Mouse (Mus musculus) lung, embryonic 15.5 days (tissue): ENCODE measurements around the gene Scamp2. TPM values are rescaled to one million over a fixed set of nuclear protein-coding genes. Genes with fewer than 3 reads are reported as not detected.

Source experiments
- ATAC-seq: fragments of 200-750 bp; cut with Nextera tagmentation; 2 replicates; pipeline ENCODE4 v1.8.0; 2017; ENCODE audit warnings: moderate number of reproducible peaks, borderline replicate concordance; ENCODE audit not compliant: low FRiP score, low TSS enrichment; ENCODE audit errors: extremely low read depth
- H3K27ac ChIP-seq: fragments of 300-500 bp; sonication (generic); 2 replicates; pipeline ENCODE4 v1.5.1; 2015; ENCODE audit warnings: moderate library complexity, mild to moderate bottlenecking, inconsistent platforms
- H3K27me3 ChIP-seq: fragments of 300-500 bp; sonication (generic); 2 replicates; pipeline ENCODE4 v1.6.1; 2015; ENCODE audit warnings: inconsistent platforms
- H3K36me3 ChIP-seq: fragments of 300-500 bp; sonication (generic); 2 replicates; pipeline ENCODE4 v1.6.1; 2015; ENCODE audit warnings: inconsistent platforms
- H3K4me1 ChIP-seq: fragments of 300-500 bp; sonication (generic); 2 replicates; pipeline ENCODE4 v1.6.1; 2015; ENCODE audit warnings: inconsistent platforms
- H3K4me2 ChIP-seq: fragments of 300-500 bp; sonication (generic); 2 replicates; pipeline ENCODE4 v1.6.1; 2015; ENCODE audit warnings: inconsistent platforms, mild to moderate bottlenecking, moderate library complexity
- H3K4me3 ChIP-seq: fragments of 300-500 bp; sonication (generic); 2 replicates; pipeline ENCODE4 v1.5.1; 2015; ENCODE audit warnings: mild to moderate bottlenecking, inconsistent platforms
- H3K9ac ChIP-seq: fragments of 300-500 bp; sonication (generic); 2 replicates; pipeline ENCODE4 v1.6.1; 2015; ENCODE audit warnings: inconsistent platforms
- H3K9me3 ChIP-seq: fragments of 300-500 bp; sonication (generic); 2 replicates; pipeline ENCODE4 v1.6.1; 2016; ENCODE audit warnings: inconsistent platforms
- WGBS: fragments of 180-500 bp; shearing (Covaris S2); methylation state at CpG from one replicate; pipeline ENCODE4 v1.1.7; 2015; 5-methylcytosine and 5-hydroxymethylcytosine counted together
- polyA plus RNA-seq: library from polyadenylated mRNA; unstranded; fragments of >200 nt; fragmentation: Nextera tagmentation; extraction: Ambion mirVana; gene quantifications from 2 replicates; pipeline ENCODE4 v1.2.1, GENCODE M21; 2015

The Scamp2 gene
- polyA plus RNA-seq, 1 experiment from 2014 or later = 60.9 TPM

DNA sequence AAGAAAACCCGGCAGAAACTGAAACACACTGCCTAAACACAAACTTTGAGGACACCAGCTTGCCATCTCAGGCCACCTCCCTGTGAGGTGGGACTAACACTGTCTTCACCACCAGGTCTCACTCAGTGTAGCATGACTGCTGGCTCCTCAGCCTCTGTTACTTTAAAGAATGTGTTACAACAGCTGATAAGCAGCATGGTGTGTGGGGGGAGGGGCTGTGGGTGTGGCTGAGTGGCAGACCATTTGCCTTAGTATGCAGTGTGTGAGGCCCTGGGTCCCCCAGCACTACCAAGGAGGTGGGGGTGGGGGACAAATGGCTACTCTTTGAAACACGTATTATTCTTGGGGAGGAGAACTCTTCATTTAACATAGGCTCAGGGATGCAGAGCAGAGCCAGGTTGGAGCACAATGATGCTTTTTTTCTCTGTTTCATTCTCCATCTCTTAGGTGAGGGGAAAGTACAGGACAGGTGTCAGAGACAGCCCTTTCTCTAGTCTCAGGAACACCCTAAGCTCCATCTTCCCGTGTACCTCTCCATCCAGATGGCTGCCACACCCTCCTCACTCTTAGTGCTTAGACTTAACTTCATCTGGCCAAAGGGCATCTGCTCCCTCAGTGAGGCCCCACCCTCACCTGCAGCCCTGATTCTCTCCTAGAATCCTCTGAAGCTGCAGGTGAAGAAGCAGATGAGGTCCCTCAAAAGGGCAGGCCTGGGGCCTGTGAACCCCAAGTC, 40.0 kb downstream of the Scamp2 start:
- WGBS = 2% methylated on average over 3 of the region's 3 CpGs
- H3K4me3 ChIP-seq = no peak overlapping the region
- H3K9me3 ChIP-seq = no peaks in the 10 kb centered on the region
- no peak overlapping the region for H3K4me2 ChIP-seq
- H3K27me3 ChIP-seq = peaks cover 3% of the 10 kb centered on the region; the same call in 1 of the 2 replicates
- peaks cover 7% of the 10 kb centered on the region for H3K4me1 ChIP-seq
- H3K27ac ChIP-seq = no peak overlapping the region
- H3K9ac ChIP-seq = no peak overlapping the region
- peak; percentile 31; the same call in 1 of the 2 replicates for ATAC-seq
- no peaks in the 10 kb centered on the region for H3K36me3 ChIP-seq

DNA sequence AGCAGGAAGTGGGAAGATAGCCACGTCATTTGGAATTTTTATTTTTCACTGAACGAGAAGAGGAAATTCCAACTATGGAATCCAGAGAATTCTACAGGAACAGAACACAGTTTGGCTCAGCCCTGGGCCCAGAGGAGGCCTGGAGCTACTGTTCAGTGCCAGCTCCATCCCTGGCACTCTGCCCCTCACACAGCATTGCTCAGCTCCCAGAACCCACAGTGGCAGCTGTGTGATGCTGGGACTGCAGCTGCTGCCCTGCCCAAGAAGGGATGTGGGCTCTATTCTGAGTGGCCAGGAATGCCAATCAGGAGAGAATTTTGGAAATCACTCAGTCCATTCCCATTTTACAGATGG, 40.6 kb downstream of the Scamp2 start:
- WGBS = 13% methylated on average over 2 of the region's 2 CpGs
- Histone ChIP-seq H3K4me1 (peaks cover 7% of the 10 kb centered on the region), H3K9ac (no peak overlapping the region), H3K27ac (no peak overlapping the region), H3K36me3 (no peaks in the 10 kb centered on the region), H3K4me2 (no peak overlapping the region), H3K9me3 (no peaks in the 10 kb centered on the region), H3K4me3 (no peak overlapping the region), H3K27me3 (peaks cover 8% of the 10 kb centered on the region; the same call in 1 of the 2 replicates)
- no peak for ATAC-seq

DNA sequence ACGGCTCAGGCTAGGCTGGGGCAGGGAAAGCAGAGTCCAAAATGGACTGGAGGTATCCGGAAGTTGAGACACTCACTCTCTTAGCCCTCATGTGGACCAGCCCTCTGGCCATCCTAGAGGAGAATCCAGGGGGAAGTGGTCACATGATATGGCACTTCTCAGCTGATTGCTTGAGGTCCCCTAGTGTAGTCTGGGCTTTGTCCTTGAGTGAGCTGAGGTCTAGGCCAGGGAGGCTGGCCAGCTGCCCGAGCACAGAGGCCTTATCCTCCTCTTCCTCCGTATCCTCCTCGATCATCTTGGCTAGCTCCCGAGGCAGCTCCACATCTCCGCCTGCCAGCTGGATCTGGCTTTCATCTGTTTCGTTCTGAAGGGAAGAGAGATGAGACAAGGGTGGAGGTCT, 41.4 kb downstream of the Scamp2 start:
- H3K27me3 ChIP-seq = peaks cover 13% of the 10 kb centered on the region; the same call in 1 of the 2 replicates
- no peak overlapping the region for H3K27ac ChIP-seq
- no peaks in the 10 kb centered on the region for H3K36me3 ChIP-seq
- no peaks in the 10 kb centered on the region for H3K9me3 ChIP-seq
- ATAC-seq = no peak
- H3K4me2 ChIP-seq = no peak overlapping the region
- H3K4me3 ChIP-seq = no peak overlapping the region
- 37% methylated on average over 8 of the region's 8 CpGs for WGBS
- H3K9ac ChIP-seq = no peak overlapping the region
- peaks cover 7% of the 10 kb centered on the region for H3K4me1 ChIP-seq

DNA sequence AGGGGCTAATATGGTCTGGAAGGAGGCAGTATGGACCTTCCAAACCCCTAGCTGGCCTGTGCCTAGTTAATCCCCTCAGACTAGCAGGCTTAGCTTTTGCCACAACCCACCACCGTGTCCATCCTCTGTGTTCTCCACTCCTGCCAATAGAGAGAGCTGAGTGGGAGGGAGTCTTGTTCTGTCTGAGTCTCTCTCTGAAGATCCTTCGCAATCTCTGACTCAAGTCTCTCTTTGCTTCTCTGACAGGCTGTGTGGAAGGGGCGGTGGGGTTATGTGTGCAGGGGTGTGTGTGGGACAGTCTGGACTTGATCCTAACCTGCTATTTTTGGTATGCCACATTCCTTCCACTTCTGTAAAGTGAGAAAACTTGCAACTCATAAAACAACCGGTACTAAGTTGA, 44.1 kb downstream of the Scamp2 start:
- no peak overlapping the region for H3K27ac ChIP-seq
- H3K27me3 ChIP-seq = peaks cover 13% of the 10 kb centered on the region; the same call in 1 of the 2 replicates
- no peak overlapping the region for H3K9ac ChIP-seq
- no peak for ATAC-seq
- H3K4me1 ChIP-seq = peaks cover 7% of the 10 kb centered on the region
- H3K4me2 ChIP-seq = no peak overlapping the region
- H3K4me3 ChIP-seq = no peak overlapping the region
- H3K9me3 ChIP-seq = no peaks in the 10 kb centered on the region
- H3K36me3 ChIP-seq = no peaks in the 10 kb centered on the region
- 65% methylated on average over 4 of the region's 4 CpGs for WGBS

DNA sequence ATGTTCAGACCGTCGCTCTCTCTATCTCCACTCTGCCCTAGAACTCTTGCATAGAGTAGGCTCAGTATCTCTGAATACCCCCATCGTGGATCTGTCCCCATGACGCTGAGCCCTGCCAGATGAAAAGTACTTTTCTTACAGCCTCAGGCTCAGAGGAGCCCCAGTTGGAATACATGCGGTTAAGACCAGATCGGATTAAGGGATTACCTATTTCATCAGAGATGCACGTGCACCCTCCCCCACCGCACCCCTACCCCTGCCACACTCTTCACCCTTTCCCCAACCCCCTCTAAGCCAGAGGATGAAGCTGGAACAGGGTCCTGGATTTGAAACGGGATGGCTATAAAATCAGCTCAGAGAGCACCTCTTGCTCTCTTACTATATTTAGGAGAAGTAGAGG, 44.8 kb downstream of the Scamp2 start:
- whole genome bisulfite sequencing = 15% methylated on average over 9 of the region's 9 CpGs
- Histone ChIP-seq H3K4me2 (no peak overlapping the region), H3K36me3 (no peaks in the 10 kb centered on the region), H3K27ac (no peak overlapping the region), H3K9ac (no peak overlapping the region), H3K4me3 (no peak overlapping the region), H3K4me1 (peaks cover 6% of the 10 kb centered on the region), H3K27me3 (peaks cover 13% of the 10 kb centered on the region; the same call in 1 of the 2 replicates), H3K9me3 (no peaks in the 10 kb centered on the region)
- ATAC-seq = no peak

DNA sequence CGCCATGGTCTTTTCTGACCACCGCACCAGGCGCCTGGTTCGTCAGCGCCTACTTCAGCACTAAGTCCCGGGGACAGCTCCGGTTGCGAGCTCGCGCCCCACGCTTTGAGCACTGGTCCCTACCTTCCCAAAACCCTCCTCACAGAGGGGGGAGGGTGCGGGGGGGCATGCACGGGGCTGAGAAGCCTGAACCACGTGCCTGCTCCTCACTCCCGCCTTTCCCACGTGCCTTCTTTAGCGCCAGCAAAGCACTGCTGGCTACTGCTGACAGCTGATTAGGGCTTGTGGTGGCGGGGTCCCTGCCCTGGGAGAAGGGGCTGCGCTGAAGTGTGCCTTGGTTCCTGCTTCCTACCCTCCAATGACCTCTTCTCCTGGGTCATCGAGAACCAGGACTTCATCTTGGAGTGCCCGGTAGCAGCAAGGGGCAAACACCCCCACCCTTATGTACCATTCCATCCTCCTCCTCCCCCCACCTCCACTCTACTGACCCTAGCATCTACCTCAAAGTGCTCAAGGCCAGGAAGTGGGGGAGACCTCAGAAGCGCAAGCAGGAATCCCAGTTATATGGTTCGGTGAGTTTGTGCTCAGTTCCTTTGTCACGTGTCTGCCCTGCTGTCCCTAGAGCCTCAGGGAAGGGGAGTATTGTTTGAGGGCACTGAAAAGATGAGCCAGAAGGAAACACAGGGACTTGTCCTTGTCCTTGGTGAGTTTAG, 45.6 kb downstream of the Scamp2 start, which contains the start of gene Cplx3:
Gene Cplx3 (minus strand): TSS at position 143 of the 713 bp plus-strand sequence.
- H3K4me2 ChIP-seq = no peak within 1 kb of the TSS
- no peak within 1 kb of the TSS for H3K4me3 ChIP-seq
- no peaks in the 10 kb centered on the region for H3K36me3 ChIP-seq
- 8% methylated on average over 24 of the region's 24 CpGs for WGBS
- no peak for ATAC-seq
- no peaks in the 10 kb centered on the region for H3K4me1 ChIP-seq
- no peak within 1 kb of the TSS for H3K27ac ChIP-seq
- H3K9ac ChIP-seq = no peak within 1 kb of the TSS
- H3K9me3 ChIP-seq = no peaks in the 10 kb centered on the region
- peaks cover 13% of the 10 kb centered on the region; the same call in 1 of the 2 replicates for H3K27me3 ChIP-seq

DNA sequence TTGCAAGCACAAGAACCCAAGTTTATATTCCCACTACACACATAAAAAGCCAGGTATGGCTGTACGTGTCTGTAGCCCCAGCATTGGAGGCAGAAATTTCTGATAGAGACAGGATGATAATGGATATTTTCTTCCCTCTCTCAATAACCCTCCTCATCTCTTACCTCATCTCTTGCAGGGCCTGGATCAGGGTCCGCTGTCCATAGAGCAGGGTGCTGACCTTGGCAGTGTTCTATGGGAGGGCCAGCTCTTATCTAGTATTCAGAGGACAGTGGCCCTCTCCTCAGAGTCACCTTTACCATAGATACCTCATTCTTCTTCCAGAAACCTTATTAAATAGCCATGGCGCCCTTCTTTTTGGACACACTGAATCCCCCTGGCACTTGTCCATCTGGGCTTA, 49.1 kb downstream of the Scamp2 start:
- H3K27me3 ChIP-seq = peaks cover 13% of the 10 kb centered on the region; the same call in 1 of the 2 replicates
- 35% methylated on average over 3 of the region's 3 CpGs for WGBS

DNA sequence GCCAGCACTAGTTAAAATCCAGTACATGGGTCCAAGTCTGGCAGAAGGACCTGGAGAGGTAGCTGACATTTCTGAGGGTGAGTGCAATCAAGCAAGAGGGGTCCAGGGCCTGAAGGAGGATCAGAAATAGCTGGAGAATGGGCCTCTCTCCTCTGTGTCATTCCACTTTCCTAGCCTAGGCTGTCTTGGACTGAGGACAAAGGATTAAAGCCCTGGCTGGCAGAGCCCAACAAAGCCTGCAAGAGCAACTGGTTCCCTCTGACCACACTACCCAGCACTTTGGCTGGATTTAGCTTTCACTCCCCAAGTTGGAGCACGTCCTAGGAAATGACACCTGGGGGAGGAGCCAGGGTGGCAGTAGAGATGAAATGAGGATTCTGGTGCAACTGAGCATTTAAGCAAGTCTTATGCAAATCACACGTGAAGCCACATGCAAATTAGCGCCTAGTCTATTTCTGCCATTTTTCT, 49.6 kb downstream of the Scamp2 start:
- no peak overlapping the region for H3K4me3 ChIP-seq
- peaks cover 13% of the 10 kb centered on the region; the same call in 1 of the 2 replicates for H3K27me3 ChIP-seq
- no peak overlapping the region for H3K4me2 ChIP-seq
- no peak overlapping the region for H3K27ac ChIP-seq
- no peaks in the 10 kb centered on the region for H3K9me3 ChIP-seq
- no peak for ATAC-seq
- H3K9ac ChIP-seq = no peak overlapping the region
- H3K36me3 ChIP-seq = no peaks in the 10 kb centered on the region
- no peaks in the 10 kb centered on the region for H3K4me1 ChIP-seq
- WGBS = 47% methylated on average over 3 of the region's 3 CpGs

More for the DNA sequence above, 49.1 kb downstream of the Scamp2 start:
- H3K4me2 ChIP-seq = no peak overlapping the region
- no peaks in the 10 kb centered on the region for H3K36me3 ChIP-seq
- no peak overlapping the region for H3K27ac ChIP-seq
- H3K9me3 ChIP-seq = no peaks in the 10 kb centered on the region
- H3K4me3 ChIP-seq = no peak overlapping the region
- ATAC-seq = no peak
- H3K4me1 ChIP-seq = no peaks in the 10 kb centered on the region
- no peak overlapping the region for H3K9ac ChIP-seq

DNA sequence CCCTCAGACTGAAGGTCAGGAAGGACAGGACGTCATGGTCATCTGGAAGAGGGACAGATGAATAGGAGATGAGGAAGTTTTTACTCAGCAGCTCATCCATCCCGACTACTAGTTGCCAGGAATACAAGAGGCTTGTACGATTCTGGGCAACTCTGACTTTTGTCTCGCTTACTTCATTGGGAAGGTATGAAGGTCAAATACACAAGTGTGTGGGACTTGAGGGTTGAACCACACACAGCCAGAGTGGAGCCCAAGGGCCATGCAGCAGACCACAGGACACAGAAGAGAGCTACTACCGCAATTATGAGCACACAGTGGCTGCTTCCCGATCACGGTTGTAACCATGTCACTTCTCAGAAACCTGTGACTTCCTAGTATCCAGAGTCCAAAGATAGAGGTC, 51.8 kb downstream of the Scamp2 start:
- Histone ChIP-seq H3K4me2 (no peak overlapping the region), H3K9me3 (no peaks in the 10 kb centered on the region), H3K4me3 (no peak overlapping the region), H3K9ac (no peak overlapping the region), H3K27ac (no peak overlapping the region), H3K36me3 (no peaks in the 10 kb centered on the region), H3K4me1 (no peaks in the 10 kb centered on the region), H3K27me3 (no peaks in the 10 kb centered on the region)
- WGBS = 57% methylated on average over 7 of the region's 7 CpGs
- ATAC-seq = no peak

DNA sequence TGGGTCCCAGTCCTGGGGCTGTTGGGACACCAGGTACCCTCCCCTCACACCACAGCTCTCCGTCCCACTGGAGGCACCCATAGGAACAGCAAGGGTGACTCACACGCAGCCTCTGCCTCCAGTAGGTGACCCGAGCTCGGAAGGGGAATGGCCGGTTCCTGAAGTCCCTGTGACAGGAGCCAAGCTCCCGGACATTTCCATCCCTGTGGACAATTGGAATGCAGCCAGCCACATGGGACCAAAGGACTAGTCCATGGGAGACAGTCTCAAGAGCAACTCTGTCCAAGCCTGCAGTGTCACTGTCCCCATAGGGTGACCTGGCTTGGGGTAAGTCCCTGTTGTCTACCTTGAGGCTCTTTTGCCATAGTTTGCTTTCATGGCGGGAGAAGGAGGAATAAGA, 53.2 kb downstream of the Scamp2 start:
- Histone ChIP-seq H3K4me3 (no peak overlapping the region), H3K4me1 (no peaks in the 10 kb centered on the region), H3K4me2 (no peak overlapping the region), H3K9me3 (no peaks in the 10 kb centered on the region), H3K27me3 (no peaks in the 10 kb centered on the region), H3K27ac (no peak overlapping the region), H3K9ac (no peak overlapping the region), H3K36me3 (no peaks in the 10 kb centered on the region)
- ATAC-seq = no peak
- WGBS = 61% methylated on average over 7 of the region's 7 CpGs

DNA sequence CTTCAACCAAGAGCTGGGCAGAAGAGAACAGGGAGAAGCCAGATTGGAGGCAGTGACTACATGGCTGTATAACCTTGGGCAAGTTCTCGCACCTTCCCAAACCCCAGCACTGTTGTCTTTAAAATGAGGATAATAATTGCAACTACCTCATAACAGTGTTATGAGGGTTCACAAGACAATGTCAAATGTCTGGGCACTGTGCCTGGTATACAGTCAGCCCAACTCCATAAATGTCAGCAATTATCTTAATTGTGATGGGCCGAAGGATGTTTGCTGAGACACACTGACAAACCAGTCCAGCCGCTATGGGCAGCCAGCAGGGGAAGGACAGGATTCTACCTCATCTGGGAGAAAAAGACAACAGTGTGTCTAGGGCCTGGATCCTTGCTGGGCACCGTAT, 54.0 kb downstream of the Scamp2 start:
- no peak overlapping the region for H3K27ac ChIP-seq
- no peak overlapping the region for H3K4me3 ChIP-seq
- ATAC-seq = no peak
- H3K27me3 ChIP-seq = no peaks in the 10 kb centered on the region
- H3K4me1 ChIP-seq = no peaks in the 10 kb centered on the region
- H3K9me3 ChIP-seq = no peaks in the 10 kb centered on the region
- no peaks in the 10 kb centered on the region for H3K36me3 ChIP-seq
- no peak overlapping the region for H3K4me2 ChIP-seq
- 64% methylated on average over 4 of the region's 4 CpGs for WGBS
- no peak overlapping the region for H3K9ac ChIP-seq

DNA sequence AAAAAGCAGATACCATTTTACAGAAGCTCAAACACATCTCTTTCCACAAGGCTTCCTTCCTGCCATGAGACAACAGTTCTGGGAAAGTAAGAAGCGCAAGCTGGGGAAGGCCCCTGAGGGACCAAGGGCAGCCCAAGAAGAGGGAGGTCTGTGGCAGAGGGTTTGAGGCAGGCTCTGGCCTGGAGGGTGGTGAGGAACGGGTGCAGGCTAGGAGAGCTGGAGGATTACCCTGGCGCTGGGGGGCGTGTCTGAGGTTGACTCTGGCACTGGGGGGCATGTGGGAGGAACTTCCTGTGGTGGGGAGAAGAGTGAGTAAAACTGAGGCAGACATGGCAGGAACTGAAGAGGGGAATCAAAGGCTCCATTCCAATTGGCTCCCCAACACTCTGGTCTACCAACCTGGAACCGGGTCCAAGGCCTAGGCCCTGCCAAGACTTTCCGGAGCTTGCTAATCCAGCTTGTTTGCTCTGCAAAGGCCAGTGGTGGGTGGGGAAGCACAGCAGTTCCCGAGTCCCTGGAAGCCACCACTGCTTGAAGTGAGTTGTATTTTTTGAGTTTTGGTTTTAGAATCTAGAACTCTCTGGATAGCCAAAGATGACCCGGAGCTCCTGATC, 56.9 kb downstream of the Scamp2 start:
- H3K4me3 ChIP-seq = no peak overlapping the region
- H3K4me2 ChIP-seq = no peak overlapping the region
- no peak overlapping the region for H3K9ac ChIP-seq
- no peak overlapping the region for H3K27ac ChIP-seq
- H3K27me3 ChIP-seq = no peaks in the 10 kb centered on the region
- 65% methylated on average over 8 of the region's 8 CpGs for WGBS
- no peaks in the 10 kb centered on the region for H3K4me1 ChIP-seq
- H3K36me3 ChIP-seq = no peaks in the 10 kb centered on the region
- H3K9me3 ChIP-seq = no peaks in the 10 kb centered on the region
- ATAC-seq = no peak
